Mouse (Mus musculus): ENCODE data around the gene Sp1. TPM values are rescaled to one million over a fixed set of nuclear protein-coding genes. Genes with fewer than 3 reads are reported as not detected.
A peak's percentile ranks its signal among the peaks of the same experiment; 100 is the strongest.

The Sp1 gene
- polyA plus RNA-seq, 1 experiment: 43.8 TPM

GRCm38 (mm10) chr15:102406912-102407580, 1.1 kb downstream of the Sp1 start:
- Histone ChIP-seq H3K4me3 (ENCODE audit: insufficient read depth, low read length) (peak overlapping the region; percentile 41), H3K4me1 (ENCODE audit: control insufficient read depth, insufficient read depth, low read length) (peaks cover 32% of the 10 kb centered on the region), H3K27ac (ENCODE audit: insufficient read depth, low read depth, low read length) (0 out of 2 replicates have a peak overlapping the region, but pooled peaks have one; percentile 12)
- TF ChIP-seq POLR2A (IDR thresholded peaks at IDR 0.05; ENCODE audit: borderline replicate concordance, low read depth, low read length): no peak
- TF ChIP-seq CTCF (IDR thresholded peaks at IDR 0.05; ENCODE audit: low read depth, low read length): no peak

- H3K4me3 ChIP-seq (ENCODE audit: insufficient read depth, low read length): no peak overlapping the region
- TF ChIP-seq POLR2A (IDR thresholded peaks at IDR 0.05; ENCODE audit: borderline replicate concordance, low read depth, low read length) (no peak), CTCF (IDR thresholded peaks at IDR 0.05; ENCODE audit: low read depth, low read length) (no peak)
- peaks cover 37% of the 10 kb centered on the region for H3K4me1 ChIP-seq (ENCODE audit: control insufficient read depth, insufficient read depth, low read length)
- no peak overlapping the region for H3K27ac ChIP-seq (ENCODE audit: insufficient read depth, low read depth, low read length)
These were observed 2.0 kb downstream of the Sp1 start for GRCm38 (mm10) chr15:102407681-102408557.

- H3K4me1 ChIP-seq (ENCODE audit: control insufficient read depth, insufficient read depth, low read length): peaks cover 42% of the 10 kb centered on the region
- no peak overlapping the region for H3K27ac ChIP-seq (ENCODE audit: insufficient read depth, low read depth, low read length)
- H3K4me3 ChIP-seq (ENCODE audit: insufficient read depth, low read length): no peak overlapping the region
- TF ChIP-seq CTCF (IDR thresholded peaks at IDR 0.05; ENCODE audit: low read depth, low read length) (no peak), POLR2A (IDR thresholded peaks at IDR 0.05; ENCODE audit: borderline replicate concordance, low read depth, low read length) (no peak)
These were observed 2.7 kb downstream of the Sp1 start for GRCm38 (mm10) chr15:102408558-102409130.

GRCm38 (mm10) chr15:102409286-102409685, 3.3 kb downstream of the Sp1 start:
- Histone ChIP-seq H3K4me1 (ENCODE audit: control insufficient read depth, insufficient read depth, low read length) (peaks cover 45% of the 10 kb centered on the region), H3K27ac (ENCODE audit: insufficient read depth, low read depth, low read length) (no peak overlapping the region), H3K4me3 (ENCODE audit: insufficient read depth, low read length) (no peak overlapping the region)
- TF ChIP-seq POLR2A (IDR thresholded peaks at IDR 0.05; ENCODE audit: borderline replicate concordance, low read depth, low read length) (no peak), CTCF (IDR thresholded peaks at IDR 0.05; ENCODE audit: low read depth, low read length) (no peak)

GRCm38 (mm10) chr15:102411077-102411476, 5.1 kb downstream of the Sp1 start:
- Histone ChIP-seq H3K4me3 (ENCODE audit: insufficient read depth, low read length) (no peak overlapping the region), H3K27ac (ENCODE audit: insufficient read depth, low read depth, low read length) (no peak overlapping the region), H3K4me1 (ENCODE audit: control insufficient read depth, insufficient read depth, low read length) (peaks cover 46% of the 10 kb centered on the region)
- TF ChIP-seq CTCF (IDR thresholded peaks at IDR 0.05; ENCODE audit: low read depth, low read length): no peak
- no peak for TF ChIP-seq POLR2A (IDR thresholded peaks at IDR 0.05; ENCODE audit: borderline replicate concordance, low read depth, low read length)

- Histone ChIP-seq H3K27ac (ENCODE audit: insufficient read depth, low read depth, low read length) (no peak overlapping the region), H3K4me3 (ENCODE audit: insufficient read depth, low read length) (no peak overlapping the region), H3K4me1 (ENCODE audit: control insufficient read depth, insufficient read depth, low read length) (peaks cover 36% of the 10 kb centered on the region)
- TF ChIP-seq CTCF (IDR thresholded peaks at IDR 0.05; ENCODE audit: low read depth, low read length): no peak
- no peak for TF ChIP-seq POLR2A (IDR thresholded peaks at IDR 0.05; ENCODE audit: borderline replicate concordance, low read depth, low read length)
These were observed 7.7 kb downstream of the Sp1 start for GRCm38 (mm10) chr15:102413687-102414086.

GRCm38 (mm10) chr15:102417524-102417923, 11.6 kb downstream of the Sp1 start:
- H3K4me1 ChIP-seq (ENCODE audit: control insufficient read depth, insufficient read depth, low read length): peaks cover 11% of the 10 kb centered on the region
- TF ChIP-seq POLR2A (IDR thresholded peaks at IDR 0.05; ENCODE audit: borderline replicate concordance, low read depth, low read length): no peak
- TF ChIP-seq CTCF (IDR thresholded peaks at IDR 0.05; ENCODE audit: low read depth, low read length): no peak
- no peak overlapping the region for H3K4me3 ChIP-seq (ENCODE audit: insufficient read depth, low read length)

GRCm38 (mm10) chr15:102420986-102421385, 15.0 kb downstream of the Sp1 start:
- H3K4me3 ChIP-seq (ENCODE audit: insufficient read depth, low read length): no peak overlapping the region
- H3K4me1 ChIP-seq (ENCODE audit: control insufficient read depth, insufficient read depth, low read length): no peaks in the 10 kb centered on the region
- TF ChIP-seq POLR2A (IDR thresholded peaks at IDR 0.05; ENCODE audit: borderline replicate concordance, low read depth, low read length) (no peak), CTCF (IDR thresholded peaks at IDR 0.05; ENCODE audit: low read depth, low read length) (no peak)
- no peak overlapping the region for H3K27ac ChIP-seq (ENCODE audit: insufficient read depth, low read depth, low read length)

More at GRCm38 (mm10) chr15:102417524-102417923, 11.6 kb downstream of the Sp1 start:
- H3K27ac ChIP-seq (ENCODE audit: insufficient read depth, low read depth, low read length): no peak overlapping the region

GRCm38 (mm10) chr15:102421437-102421836, 15.5 kb downstream of the Sp1 start:
- no peak for TF ChIP-seq CTCF (IDR thresholded peaks at IDR 0.05; ENCODE audit: low read depth, low read length)
- no peak for TF ChIP-seq POLR2A (IDR thresholded peaks at IDR 0.05; ENCODE audit: borderline replicate concordance, low read depth, low read length)
- H3K27ac ChIP-seq (ENCODE audit: insufficient read depth, low read depth, low read length): no peak overlapping the region
- H3K4me3 ChIP-seq (ENCODE audit: insufficient read depth, low read length): no peak overlapping the region
- no peaks in the 10 kb centered on the region for H3K4me1 ChIP-seq (ENCODE audit: control insufficient read depth, insufficient read depth, low read length)

All from bone marrow macrophage, adult 2 months (primary cell).